Mouse (Mus musculus) adrenal gland, postnatal 14 days (tissue): ENCODE measurements around the gene Plppr4. TPM values are rescaled to one million over a fixed set of nuclear protein-coding genes. Genes with fewer than 3 reads are reported as not detected.

Experiments used
- DNase-seq: peaks from one replicate; pipeline ENCODE4 v3.0.0; 2021; ENCODE audit warnings: mixed read lengths
- long read RNA-seq, 2 experiments: library from polyadenylated mRNA; stranded (forward); transcript quantifications; one replicate each; pipeline ENCODE4 v2.0.0; 2021
- total RNA-seq: library from RNA; stranded (reverse); gene quantifications from 2 replicates; pipeline ENCODE4 v1.2.3, GENCODE M21; 2021

The Plppr4 gene
- 2.1 and 2.3 TPM in 2 replicates for total RNA-seq
- long read RNA-seq, experiment 1, result 0 reads
- long read RNA-seq, experiment 2, result 0 reads

- peak; percentile 20 for DNase-seq
Measured at GRCm38 (mm10) chr3:117360528-117360927, at the start of gene Plppr4. Plppr4 (minus strand) TSS chr3:117360876.

- DNase-seq, result no peak
Measured at GRCm38 (mm10) chr3:117405821-117406220, 45.1 kb upstream of the Plppr4 start.

DNA sequence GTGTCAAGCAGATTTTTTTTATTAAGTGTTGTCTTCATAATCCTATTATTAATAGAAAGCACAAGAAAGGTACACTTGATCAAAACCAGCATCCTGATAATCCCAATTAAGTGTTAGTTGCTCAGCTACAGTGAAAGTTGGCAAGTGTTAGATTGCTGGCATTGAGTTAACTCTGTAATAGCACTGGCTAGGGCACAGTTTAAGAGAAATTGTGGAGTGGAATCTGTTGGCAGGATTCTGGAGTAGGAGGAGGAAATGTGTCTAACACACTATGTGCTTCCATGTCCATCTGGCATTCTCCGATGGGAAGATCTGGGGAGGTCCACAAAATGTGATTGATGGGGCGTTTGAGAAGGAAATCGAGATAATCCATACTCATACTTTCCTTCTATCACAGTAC is 43.1 kb upstream of the Plppr4 start:
- DNase-seq, result no peak

DNA sequence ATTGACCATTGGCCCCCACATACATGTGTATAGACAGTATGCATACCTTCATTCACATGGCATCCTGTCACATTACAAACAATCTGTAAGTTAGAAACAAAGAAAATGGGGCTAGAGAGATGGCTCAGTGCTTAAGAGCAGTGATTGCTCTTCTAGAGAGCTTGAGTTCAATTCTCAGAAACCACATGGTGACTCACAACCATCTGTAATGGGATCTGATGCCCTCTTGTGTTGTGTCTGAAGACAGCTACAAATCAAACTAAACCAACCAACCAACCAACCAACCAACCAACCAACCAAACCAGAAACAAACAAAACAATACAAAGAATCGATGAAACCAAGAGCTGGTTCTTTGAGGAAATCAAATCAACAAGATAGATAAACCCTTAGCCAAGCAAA is 5.4 kb upstream of the Plppr4 start:
- no peak for DNase-seq

GRCm38 (mm10) chr3:117359686-117360521 is 772 bp downstream of the Plppr4 start:
- DNase-seq, result peak; percentile 70

- no peak for DNase-seq
Measured at GRCm38 (mm10) chr3:117358981-117359628, 1.6 kb downstream of the Plppr4 start.

- no peak for DNase-seq
Measured at GRCm38 (mm10) chr3:117357367-117357766, 3.3 kb downstream of the Plppr4 start.

DNA sequence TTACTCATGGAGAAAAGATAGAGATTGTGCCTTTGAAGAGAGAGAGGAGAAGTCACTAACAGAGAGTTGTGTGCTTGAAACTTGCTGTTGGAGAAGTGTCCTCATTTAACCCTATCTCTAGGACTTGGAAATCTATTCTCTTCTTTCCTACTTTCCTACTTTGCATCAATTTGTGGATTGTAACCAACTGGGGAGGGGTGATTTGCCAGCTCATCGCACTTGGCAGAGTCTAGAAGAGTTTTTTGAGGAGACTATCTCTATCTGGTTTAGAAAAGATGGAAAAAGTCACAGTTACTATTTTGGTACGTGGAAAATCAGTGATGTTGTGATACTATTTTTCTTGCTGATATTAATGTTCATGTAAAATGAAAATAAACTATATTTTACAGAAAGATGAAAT is 6.7 kb downstream of the Plppr4 start:
- DNase-seq, result no peak

- DNase-seq, result no peak
Measured at GRCm38 (mm10) chr3:117346351-117346750, 14.3 kb downstream of the Plppr4 start.

GRCm38 (mm10) chr3:117331502-117331901 is 29.2 kb downstream of the Plppr4 start:
- no peak for DNase-seq

GRCm38 (mm10) chr3:117329485-117329884 is 31.2 kb downstream of the Plppr4 start:
- DNase-seq, result no peak

DNA sequence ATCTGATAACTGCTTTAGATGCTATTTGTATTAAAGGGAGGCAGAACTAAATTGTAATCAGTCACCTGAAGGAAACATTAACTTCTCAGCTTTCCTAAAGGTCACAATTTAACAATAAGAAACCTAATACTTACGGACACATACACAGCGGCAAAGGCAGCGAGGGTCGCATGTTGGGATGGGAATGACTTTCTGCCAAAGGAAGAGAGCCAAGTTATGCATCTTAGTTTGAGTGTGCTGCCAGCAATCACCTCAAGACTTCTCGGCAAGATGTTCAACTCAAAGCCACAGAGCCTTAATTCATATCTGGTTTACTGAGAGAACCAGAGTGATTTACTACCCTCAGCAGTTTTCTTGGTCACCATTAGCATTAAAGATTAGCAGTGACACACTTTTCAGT is 34.1 kb downstream of the Plppr4 start:
- DNase-seq, result no peak

DNA sequence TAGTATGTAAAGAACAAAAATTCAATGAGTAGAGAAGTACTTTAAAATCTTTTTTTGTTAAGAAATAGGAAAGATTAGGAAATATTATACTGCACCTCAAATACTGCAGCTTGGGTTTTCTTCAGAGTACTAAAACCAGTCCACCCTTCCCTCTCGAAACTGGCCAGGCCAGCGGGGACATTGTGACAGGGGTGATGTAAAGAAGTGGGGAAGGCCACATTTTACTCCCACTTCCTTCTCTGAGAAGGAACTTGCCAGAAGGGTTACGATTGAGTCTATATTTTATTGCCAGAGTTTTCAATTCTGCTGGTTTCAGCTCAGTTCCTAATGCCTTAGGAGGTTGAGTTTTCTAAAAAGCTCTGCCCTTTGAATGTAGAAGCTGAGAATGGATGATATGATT is 41.0 kb downstream of the Plppr4 start:
- no peak for DNase-seq

DNA sequence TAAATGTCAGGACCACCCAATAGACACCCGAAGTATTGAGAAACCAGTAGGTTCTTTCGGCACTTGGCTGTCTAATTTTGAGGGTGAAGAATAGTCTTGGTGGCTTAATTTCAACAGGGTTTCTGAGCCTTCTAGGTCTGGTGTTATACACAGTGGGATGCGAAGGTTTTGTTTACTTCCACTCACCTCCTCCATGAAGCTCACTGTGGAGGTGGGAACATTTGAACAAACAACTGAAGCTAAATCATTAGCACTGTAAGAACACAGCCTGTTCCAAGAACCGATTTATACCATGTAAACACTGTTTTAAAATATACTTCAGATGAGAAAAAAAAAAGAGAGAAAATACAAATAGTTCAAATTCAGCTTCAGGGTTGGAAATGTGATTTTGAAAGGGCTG is 47.3 kb downstream of the Plppr4 start:
- no peak for DNase-seq

DNA sequence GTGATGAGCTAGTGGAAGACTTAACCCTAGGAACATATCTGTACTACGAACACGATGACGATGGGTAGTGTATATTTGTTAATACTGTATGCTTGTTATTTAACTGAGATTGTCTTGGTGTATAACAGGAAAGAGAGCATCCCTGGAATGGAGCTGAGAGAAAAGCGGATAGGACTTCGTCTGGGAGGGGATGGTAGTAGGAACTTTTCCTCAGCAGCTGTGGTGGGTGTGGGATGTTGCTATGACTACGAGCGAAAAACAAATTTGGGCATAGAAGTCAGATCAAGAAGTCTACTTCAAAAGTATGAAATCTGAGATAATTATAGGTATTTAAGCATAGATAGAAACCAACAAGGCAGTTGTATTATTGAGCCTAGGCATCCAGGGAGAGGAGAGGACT is 48.6 kb downstream of the Plppr4 start:
- DNase-seq, result no peak

DNA sequence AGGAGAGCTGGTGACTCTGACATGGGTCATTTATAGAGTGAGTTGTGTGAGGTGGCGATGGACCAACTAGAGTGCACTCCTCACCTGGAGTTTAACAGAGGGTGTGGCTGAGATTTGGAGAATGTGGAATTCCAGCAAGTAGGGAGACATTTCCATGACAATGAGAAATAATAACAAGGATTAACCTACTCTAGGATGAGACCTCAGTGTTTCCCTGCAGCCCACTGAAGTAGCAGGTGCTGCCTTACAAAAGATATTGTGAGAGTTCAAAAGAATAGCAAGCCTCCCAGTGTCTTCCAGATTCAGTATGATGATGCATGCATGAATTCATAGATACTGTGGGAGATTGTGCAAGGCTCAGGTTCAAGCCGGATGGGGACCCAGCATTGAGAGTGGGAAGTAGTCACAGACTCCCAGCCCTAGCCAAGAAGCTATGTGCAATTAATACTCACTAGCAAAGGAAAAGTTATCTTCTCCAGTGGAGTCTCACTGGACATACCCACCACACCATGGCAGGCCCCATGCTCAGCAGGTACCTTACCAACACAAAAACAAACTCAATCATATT is 49.8 kb downstream of the Plppr4 start:
- DNase-seq, result no peak

DNA sequence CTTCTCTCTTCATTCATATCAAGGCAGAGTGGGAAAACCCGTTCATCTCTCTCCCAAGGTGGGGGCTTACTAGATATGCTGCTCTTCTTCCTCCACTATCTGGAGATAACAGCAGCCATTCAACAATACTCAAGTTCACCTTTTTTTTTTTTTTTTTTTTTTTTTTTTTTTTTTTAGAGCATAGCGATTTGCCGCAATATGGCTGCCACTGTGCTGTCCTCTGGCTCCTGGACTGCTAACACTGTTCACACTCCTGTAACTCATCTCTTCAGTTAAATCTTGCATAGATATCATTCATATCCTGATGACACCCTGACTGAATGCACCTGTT is 51.1 kb downstream of the Plppr4 start:
- DNase-seq, result no peak

GRCm38 (mm10) chr3:117308895-117309579 is 51.6 kb downstream of the Plppr4 start:
- DNase-seq, result no peak

- no peak for DNase-seq
Measured at GRCm38 (mm10) chr3:117307555-117307954, 53.1 kb downstream of the Plppr4 start.

DNA sequence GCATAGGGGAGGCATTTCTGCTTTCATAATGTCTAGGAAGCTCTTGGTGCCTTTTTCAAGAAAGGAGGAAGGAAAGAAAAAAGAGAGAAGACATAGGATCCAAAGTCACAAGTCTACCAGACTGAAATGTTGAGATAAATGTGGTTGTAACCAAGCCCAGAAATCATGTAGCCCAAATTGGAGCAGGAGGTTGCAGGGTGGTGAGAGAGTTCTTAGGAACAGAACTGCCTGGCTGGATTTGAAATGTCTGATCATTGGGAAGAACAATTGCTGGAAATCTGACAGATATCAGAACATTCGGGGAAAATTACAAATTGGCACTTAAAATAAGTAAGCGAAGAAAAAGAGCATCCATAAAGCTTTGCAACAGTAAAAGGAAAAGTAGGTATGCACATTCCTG is 56.6 kb downstream of the Plppr4 start:
- no peak for DNase-seq

GRCm38 (mm10) chr3:117300735-117301271 is 59.9 kb downstream of the Plppr4 start:
- no peak for DNase-seq

DNA sequence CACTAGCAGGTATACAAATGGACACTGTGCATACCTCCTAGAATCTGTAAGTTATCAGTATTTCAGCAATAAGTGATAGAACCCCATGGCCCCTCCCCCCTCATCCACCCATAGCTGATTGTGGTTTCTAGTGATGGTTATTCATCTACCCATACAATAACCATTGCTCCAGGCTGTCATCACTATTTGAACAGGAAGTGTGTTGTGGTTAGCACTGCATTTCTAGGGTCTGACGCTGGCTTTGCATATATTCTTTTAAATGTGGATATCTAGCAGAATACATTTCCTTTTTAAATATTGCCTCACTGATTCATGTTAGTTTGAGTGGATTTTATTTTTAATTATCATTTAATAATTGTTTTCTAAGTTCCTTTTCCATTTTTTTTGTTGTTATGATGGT is 62.9 kb downstream of the Plppr4 start:
- no peak for DNase-seq
